Comparison of ENCODE assay signal across 11 mouse cellular contexts in the genomic region with DNA sequence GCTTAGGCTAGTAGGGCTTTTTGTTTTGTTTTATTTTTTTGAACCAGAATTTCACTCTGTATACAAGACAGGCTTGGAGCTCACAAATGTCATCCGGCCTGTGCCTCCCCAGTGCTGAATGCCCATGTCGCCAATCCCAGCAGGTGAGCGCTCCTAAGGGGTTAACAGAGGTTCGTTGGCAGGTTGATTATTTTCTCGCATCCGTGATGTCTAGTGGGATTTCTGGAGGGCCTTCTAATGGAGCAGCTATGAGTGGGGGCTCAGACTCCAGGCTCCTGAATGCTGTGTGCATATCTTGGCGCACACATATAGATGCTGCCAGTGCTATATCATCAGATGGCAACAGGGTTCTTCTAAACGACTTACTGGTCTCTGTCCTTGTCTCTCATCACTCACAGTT.
DNase-seq lines count a peak whose midpoint lies in the region; ATAC-seq and TF ChIP-seq lines count a peak whose summit lies in the region.
"Had no signal": no experiment of that assay in that cellular context is flagged by ENCODE, and none has a peak within 500 bp of the region (broad histone marks: within the 10 kb centered on the region; RNA-seq: fewer than 3 reads in every experiment).

No protein-coding gene starts in this region.

- H3K4me1 ChIP-seq in hindbrain, embryonic 13.5 days (replicated peaks), result peaks cover 70% of the 10 kb centered on the region
- H3K4me1 ChIP-seq in neural tube, embryonic 12.5 days, result peaks cover 46% of the 10 kb centered on the region

- no peaks in the 10 kb centered on the region for H3K36me3 ChIP-seq in hindbrain, embryonic 13.5 days
- no peaks in the 10 kb centered on the region for H3K36me3 ChIP-seq in neural tube, embryonic 12.5 days
- H3K36me3 ChIP-seq: limb, embryonic 12.5 days had no signal

- H3K4me3 ChIP-seq in left cerebral cortex, adult 2 months, result peak overlapping the region; percentile 71
- H3K4me3 ChIP-seq in hindbrain, embryonic 13.5 days, result peak overlapping the region; percentile 52
- peak overlapping the region; percentile 16 for H3K4me3 ChIP-seq in neural tube, embryonic 12.5 days
- H3K4me3 ChIP-seq: limb, embryonic 12.5 days had no signal

- peak overlapping the region; percentile 98 for H3K27ac ChIP-seq in left cerebral cortex, adult 2 months
- peak overlapping the region; percentile 98 for H3K27ac ChIP-seq in hindbrain, embryonic 13.5 days
- H3K27ac ChIP-seq in neural tube, embryonic 12.5 days, result no peak overlapping the region
- H3K27ac ChIP-seq: limb, embryonic 12.5 days had no signal

- 40% methylated on average over 8 of the region's 8 CpGs for WGBS in hindbrain, embryonic 13.5 days
- WGBS in neural tube, embryonic 12.5 days, result 66% methylated on average over 8 of the region's 8 CpGs

- H3K27me3 ChIP-seq in hindbrain, embryonic 13.5 days, result no peaks in the 10 kb centered on the region
- no peaks in the 10 kb centered on the region for H3K27me3 ChIP-seq in neural tube, embryonic 12.5 days (replicated peaks)
- H3K27me3 ChIP-seq: CH12.LX had no signal

- TF ChIP-seq CTCF in left cerebral cortex, adult 2 months (IDR thresholded peaks at IDR 0.05), result no peak

- H3K4me2 ChIP-seq in hindbrain, embryonic 13.5 days, result peak overlapping the region; percentile 73
- peak overlapping the region; percentile 65 for H3K4me2 ChIP-seq in neural tube, embryonic 12.5 days (replicated peaks)
- H3K4me2 ChIP-seq: limb, embryonic 12.5 days had no signal

- ATAC-seq in hindbrain, embryonic 13.5 days (ENCODE audit: low FRiP score), result no peak
- no peak for ATAC-seq in neural tube, embryonic 12.5 days (ENCODE audit: low FRiP score, low read depth)

- H3K9ac ChIP-seq in hindbrain, embryonic 13.5 days, result peak overlapping the region; percentile 83
- H3K9ac ChIP-seq in neural tube, embryonic 12.5 days, result no peak overlapping the region
- H3K9ac ChIP-seq: limb, embryonic 12.5 days had no signal

- no peak for DNase-seq in left cerebral cortex, adult 2 months (ENCODE audit: extremely low spot score in 1 of 2, low spot score in 2 of 2)
- no peak for DNase-seq in left cerebral cortex, postnatal 4 days
- peak; percentile 37 to 60 for DNase-seq in cerebellum, postnatal 36 days
- no peak for DNase-seq in lung, adult 18-20 months
- no peak for DNase-seq in c-Kit-positive CD71-positive TER-119-positive erythroid progenitor cells, embryonic 14.5 days (ENCODE audit: low spot score)
- DNase-seq in embryo, embryonic 10 days (ENCODE audit: low spot score), result no peak
- DNase-seq: lung, adult 2 months had no signal

- intact Hi-C loops in left cerebral cortex, adult 2 months (cut with DNase I), result no loop called here
- intact Hi-C loops in left cerebral cortex, postnatal 4 days (cut with DNase I), result no loop called here

- no peaks in the 10 kb centered on the region for H3K9me3 ChIP-seq in hindbrain, embryonic 13.5 days
- no peaks in the 10 kb centered on the region for H3K9me3 ChIP-seq in neural tube, embryonic 12.5 days
- H3K9me3 ChIP-seq: limb, embryonic 12.5 days had no signal

Comparison
In these comparisons a context has a peak if more than half of its experiments do, and no peak if none do; other contexts are left out.
1. DNase-seq: peak in cerebellum, postnatal 36 days (2 of 2); none in left cerebral cortex, adult 2 months (0 of 2), left cerebral cortex, postnatal 4 days (single experiment), lung, adult 18-20 months (0 of 2), c-Kit-positive CD71-positive TER-119-positive erythroid progenitor cells, embryonic 14.5 days (single experiment) and embryo, embryonic 10 days (single experiment).
2. H3K4me3 ChIP-seq: peak in every context shown above with its lines; median percentile 71 in left cerebral cortex, adult 2 months; 52 in hindbrain, embryonic 13.5 days; 16 in neural tube, embryonic 12.5 days.